Mouse (Mus musculus): ENCODE results near the gene Podxl. TPM values are rescaled to one million over a fixed set of nuclear protein-coding genes. Genes with fewer than 3 reads are reported as not detected.

Gene Podxl
- 8.2 and 8.4 TPM in 2 replicates for polyA plus RNA-seq (2014; fragmentation: Nextera tagmentation; extraction: Ambion mirVana)

DNA sequence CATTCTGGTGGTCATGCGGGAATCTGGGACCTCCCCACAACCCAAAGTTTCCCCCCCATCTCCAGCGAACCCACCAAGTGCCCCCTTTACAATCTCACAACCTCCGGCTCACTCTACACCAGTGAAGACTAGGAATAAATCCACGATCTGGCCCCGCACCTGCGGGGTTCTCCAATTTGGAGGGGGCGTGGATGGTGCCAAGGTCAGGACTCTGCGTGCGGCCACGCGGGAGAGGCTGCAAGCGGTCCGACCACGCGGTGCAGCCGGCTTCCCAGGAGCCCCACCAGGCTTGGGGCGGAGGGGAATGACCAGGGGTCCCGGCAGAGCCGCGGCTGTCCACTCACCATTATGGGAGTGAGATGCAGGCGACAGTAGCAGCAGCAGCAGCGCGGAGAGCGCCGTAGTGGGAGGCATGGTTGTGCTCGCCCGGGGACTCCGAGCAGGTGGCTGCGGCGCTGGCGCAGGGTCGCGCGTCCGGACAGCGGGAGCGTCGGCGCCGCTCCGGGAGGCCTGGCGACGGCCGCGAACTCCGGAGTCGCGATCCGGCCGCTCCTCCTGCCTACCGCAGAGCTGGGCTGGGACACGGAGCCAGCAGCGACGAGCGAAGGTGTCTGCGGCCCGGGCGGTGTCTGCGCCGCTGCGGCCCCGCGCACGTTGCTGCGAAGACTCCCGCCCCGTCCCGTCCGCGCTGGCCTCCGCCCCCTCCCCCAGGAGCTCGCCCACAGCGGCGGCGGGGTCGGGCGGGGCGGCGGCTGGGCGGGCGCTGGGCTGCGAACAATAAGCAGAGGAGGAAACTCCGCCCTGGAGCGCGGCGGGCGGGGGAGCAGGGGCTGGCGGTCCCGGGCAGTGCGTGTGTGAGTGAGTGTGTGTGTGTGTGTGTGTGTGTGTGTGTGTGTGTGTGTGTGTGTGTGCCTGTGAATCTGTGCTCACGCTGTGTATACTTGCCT is at the start of gene Podxl:
Gene Podxl, minus strand, starts transcription at position 747 of the 947 bp plus-strand sequence.
- Histone ChIP-seq H3K27me3 (ENCODE audit: control insufficient read depth, insufficient read depth, low read length) (peaks cover 31% of the 10 kb centered on the region), H3K9me3 (replicated peaks; ENCODE audit: control insufficient read depth, low read length) (no peaks in the 10 kb centered on the region), H3K27ac (replicated peaks; ENCODE audit: low read depth, low read length) (no peak within 1 kb of the TSS), H3K4me2 (ENCODE audit: low read depth, low read length) (peak within 1 kb of the TSS; percentile 79), H3K4me3 (ENCODE audit: low read depth, low read length) (peak within 1 kb of the TSS; percentile 47), H3K4me1 (ENCODE audit: control insufficient read depth, insufficient read depth, low read length) (peaks cover 4% of the 10 kb centered on the region; the same call in 1 of the 2 replicates), H3K36me3 (replicated peaks; ENCODE audit: control insufficient read depth, insufficient read depth, low read depth, low read length) (no peaks in the 10 kb centered on the region), H3K9ac (replicated peaks; ENCODE audit: low read length) (peak within 1 kb of the TSS; percentile 41)
- ATAC-seq (replicated peaks; ENCODE audit: insufficient number of reproducible peaks, low FRiP score, low TSS enrichment, low read depth) (peak; percentile 78), DNase-seq (ENCODE audit: low spot score) (peak; percentile 84)
- WGBS: under 1% methylated on average over 71 of the region's 91 CpGs

DNA sequence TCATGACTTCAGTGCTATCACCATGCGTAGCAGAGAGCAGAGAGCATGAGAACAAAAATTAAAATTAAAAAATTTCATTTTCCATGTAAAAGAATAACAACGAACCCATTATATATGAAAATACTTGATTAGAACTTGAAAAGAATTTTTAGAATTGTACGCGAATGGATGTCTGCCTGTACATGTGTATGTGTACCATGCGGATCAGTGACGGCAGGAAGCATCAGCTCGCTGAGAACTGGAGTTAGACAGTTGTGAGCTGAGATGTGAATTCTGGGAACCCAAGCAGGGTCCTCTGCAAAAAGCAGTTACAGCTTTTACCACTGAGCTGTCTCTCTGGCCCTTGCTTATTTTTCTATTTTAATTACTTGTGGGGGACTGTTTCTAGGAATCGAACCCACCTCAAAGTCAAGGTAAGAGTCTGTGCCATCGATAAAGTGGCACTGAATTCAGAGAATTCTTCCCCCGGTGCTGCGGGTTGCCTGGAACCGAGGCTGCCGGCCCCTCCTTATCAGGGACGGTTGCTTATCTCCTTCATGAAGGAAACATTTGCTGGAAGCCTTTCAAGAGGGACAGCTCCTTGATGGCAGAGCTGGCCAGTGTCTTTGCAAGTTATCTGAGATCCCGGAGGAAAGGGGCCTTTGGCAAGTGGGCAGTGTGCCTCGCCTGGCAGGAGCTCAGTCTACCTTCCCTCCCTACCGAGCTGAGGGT is 48.9 kb upstream of the Podxl start:
- WGBS: 84% methylated on average over 17 of the region's 17 CpGs
- no peak for ATAC-seq (replicated peaks; ENCODE audit: insufficient number of reproducible peaks, low FRiP score, low TSS enrichment, low read depth)

DNA sequence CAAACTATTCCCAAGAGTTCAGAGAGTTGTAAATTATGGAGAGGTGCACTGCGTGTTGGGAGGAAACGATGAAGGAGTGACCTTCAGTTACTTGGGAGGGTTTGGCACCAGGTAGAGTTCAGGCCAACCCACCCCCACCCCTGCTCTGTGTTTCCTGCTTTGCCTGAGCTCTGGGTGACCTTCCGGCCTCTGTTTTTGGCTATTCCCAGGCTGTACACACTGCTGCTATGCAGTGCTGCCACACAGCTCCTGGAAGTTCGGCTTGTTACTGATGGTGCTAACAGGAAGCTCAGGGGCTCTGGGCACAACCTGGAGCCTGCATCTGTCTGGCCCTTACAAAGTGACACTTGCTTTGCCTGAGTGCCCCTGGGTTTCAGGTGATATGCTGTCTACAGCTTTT is 42.6 kb upstream of the Podxl start:
- Histone ChIP-seq H3K4me3 (ENCODE audit: low read depth, low read length) (no peak overlapping the region), H3K36me3 (replicated peaks; ENCODE audit: control insufficient read depth, insufficient read depth, low read depth, low read length) (no peaks in the 10 kb centered on the region), H3K9me3 (replicated peaks; ENCODE audit: control insufficient read depth, low read length) (no peaks in the 10 kb centered on the region), H3K27me3 (ENCODE audit: control insufficient read depth, insufficient read depth, low read length) (no peaks in the 10 kb centered on the region), H3K9ac (replicated peaks; ENCODE audit: low read length) (no peak overlapping the region), H3K4me1 (ENCODE audit: control insufficient read depth, insufficient read depth, low read length) (no peaks in the 10 kb centered on the region), H3K27ac (replicated peaks; ENCODE audit: low read depth, low read length) (no peak overlapping the region), H3K4me2 (ENCODE audit: low read depth, low read length) (no peak overlapping the region)
- ATAC-seq (replicated peaks; ENCODE audit: insufficient number of reproducible peaks, low FRiP score, low TSS enrichment, low read depth) (no peak), DNase-seq (ENCODE audit: low spot score) (no peak)
- WGBS: 67% methylated on average over 4 of the region's 4 CpGs

More for the DNA sequence above, 48.9 kb upstream of the Podxl start:
- Histone ChIP-seq H3K4me3 (ENCODE audit: low read depth, low read length) (no peak overlapping the region), H3K36me3 (replicated peaks; ENCODE audit: control insufficient read depth, insufficient read depth, low read depth, low read length) (no peaks in the 10 kb centered on the region), H3K9me3 (replicated peaks; ENCODE audit: control insufficient read depth, low read length) (no peaks in the 10 kb centered on the region), H3K4me2 (ENCODE audit: low read depth, low read length) (no peak overlapping the region), H3K9ac (replicated peaks; ENCODE audit: low read length) (no peak overlapping the region), H3K27me3 (ENCODE audit: control insufficient read depth, insufficient read depth, low read length) (no peaks in the 10 kb centered on the region), H3K27ac (replicated peaks; ENCODE audit: low read depth, low read length) (no peak overlapping the region), H3K4me1 (ENCODE audit: control insufficient read depth, insufficient read depth, low read length) (no peaks in the 10 kb centered on the region)
- DNase-seq (ENCODE audit: low spot score): no peak

DNA sequence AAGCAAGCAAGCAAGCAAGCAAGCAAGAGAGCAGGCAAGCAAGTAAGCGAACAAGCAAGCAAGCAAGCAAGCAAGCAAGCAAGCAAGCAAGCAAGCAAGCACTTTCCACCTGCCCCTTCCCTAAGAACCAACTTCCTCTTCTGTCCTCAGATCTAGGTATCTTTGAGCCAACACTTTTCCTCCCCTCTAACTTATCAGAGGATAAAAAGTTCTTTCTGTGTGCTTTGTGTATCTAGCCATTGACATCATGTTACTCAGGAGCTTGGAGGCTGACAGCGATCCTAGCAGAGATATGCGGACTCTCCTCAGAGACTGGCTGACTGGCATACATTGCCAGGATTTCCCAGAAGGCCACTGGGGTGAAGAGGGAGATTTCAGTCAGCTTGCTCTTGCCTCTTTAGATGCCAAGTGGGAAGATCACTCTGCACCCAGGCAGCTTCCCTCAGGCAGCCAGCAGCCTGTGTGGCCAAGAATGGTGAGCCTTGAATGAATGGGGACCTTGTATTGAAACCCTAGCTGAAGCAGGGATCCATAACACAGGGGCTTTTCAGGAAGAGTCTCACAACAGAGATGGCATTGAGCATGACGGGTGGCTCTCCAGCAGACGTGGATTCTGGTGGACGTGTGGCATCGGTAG is 41.0 kb upstream of the Podxl start:
- no peak overlapping the region for H3K9ac ChIP-seq (replicated peaks; ENCODE audit: low read length)
- no peak overlapping the region for H3K4me3 ChIP-seq (ENCODE audit: low read depth, low read length)
- no peaks in the 10 kb centered on the region for H3K27me3 ChIP-seq (ENCODE audit: control insufficient read depth, insufficient read depth, low read length)
- H3K36me3 ChIP-seq (replicated peaks; ENCODE audit: control insufficient read depth, insufficient read depth, low read depth, low read length): no peaks in the 10 kb centered on the region
- H3K27ac ChIP-seq (replicated peaks; ENCODE audit: low read depth, low read length): no peak overlapping the region
- H3K9me3 ChIP-seq (replicated peaks; ENCODE audit: control insufficient read depth, low read length): no peaks in the 10 kb centered on the region
- H3K4me1 ChIP-seq (ENCODE audit: control insufficient read depth, insufficient read depth, low read length): no peaks in the 10 kb centered on the region
- no peak overlapping the region for H3K4me2 ChIP-seq (ENCODE audit: low read depth, low read length)
- WGBS: 59% methylated on average over 7 of the region's 7 CpGs
- ATAC-seq (replicated peaks; ENCODE audit: insufficient number of reproducible peaks, low FRiP score, low TSS enrichment, low read depth): no peak
- DNase-seq (ENCODE audit: low spot score): no peak

DNA sequence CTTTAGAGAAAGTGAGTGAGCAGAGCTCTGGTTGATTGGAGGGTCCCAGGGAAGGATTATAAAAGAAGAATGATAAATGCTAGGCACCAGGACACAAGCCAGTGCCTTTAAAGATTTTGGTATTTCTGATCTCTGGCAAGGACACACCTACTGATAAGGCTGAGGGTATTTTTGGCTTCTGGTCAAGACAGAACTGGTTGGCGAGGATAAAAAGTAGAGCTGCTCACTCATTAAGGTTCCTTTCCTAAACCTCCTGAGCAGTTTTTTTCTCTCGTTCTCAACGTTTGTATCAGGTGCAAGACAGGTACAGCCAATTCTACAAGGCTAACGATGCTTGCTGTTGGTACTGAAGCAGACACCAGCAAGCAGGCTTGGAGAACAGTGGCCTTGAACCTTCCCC is 38.7 kb upstream of the Podxl start:
- Histone ChIP-seq H3K9me3 (replicated peaks; ENCODE audit: control insufficient read depth, low read length) (no peaks in the 10 kb centered on the region), H3K9ac (replicated peaks; ENCODE audit: low read length) (no peak overlapping the region), H3K36me3 (replicated peaks; ENCODE audit: control insufficient read depth, insufficient read depth, low read depth, low read length) (no peaks in the 10 kb centered on the region), H3K27ac (replicated peaks; ENCODE audit: low read depth, low read length) (no peak overlapping the region), H3K27me3 (ENCODE audit: control insufficient read depth, insufficient read depth, low read length) (no peaks in the 10 kb centered on the region), H3K4me3 (ENCODE audit: low read depth, low read length) (no peak overlapping the region), H3K4me1 (ENCODE audit: control insufficient read depth, insufficient read depth, low read length) (no peaks in the 10 kb centered on the region), H3K4me2 (ENCODE audit: low read depth, low read length) (no peak overlapping the region)
- no peak for ATAC-seq (replicated peaks; ENCODE audit: insufficient number of reproducible peaks, low FRiP score, low TSS enrichment, low read depth)
- DNase-seq (ENCODE audit: low spot score): no peak
- WGBS: 83% methylated on average over 4 of the region's 4 CpGs

DNA sequence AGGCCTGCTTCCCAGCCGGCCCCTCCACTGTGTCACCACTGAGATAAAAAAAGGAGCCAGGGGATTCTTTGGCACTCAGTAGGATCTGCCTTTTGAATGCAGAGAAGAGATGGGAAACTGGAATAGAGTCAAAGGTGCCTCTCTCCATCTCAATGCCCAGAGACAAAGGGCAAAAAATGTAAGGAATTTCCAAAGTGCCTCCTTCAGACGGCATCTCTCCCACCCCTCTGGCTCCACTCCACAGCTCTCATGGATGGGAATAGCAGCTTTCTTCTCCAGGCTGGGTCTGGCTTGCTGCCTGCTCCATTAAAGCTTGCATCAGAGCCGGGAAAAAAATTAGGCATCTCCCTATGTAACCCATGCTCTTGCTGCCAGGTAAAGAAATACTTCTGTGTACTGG is 37.4 kb upstream of the Podxl start:
- H3K4me3 ChIP-seq (ENCODE audit: low read depth, low read length): no peak overlapping the region
- no peak overlapping the region for H3K27ac ChIP-seq (replicated peaks; ENCODE audit: low read depth, low read length)
- 19% methylated on average over 3 of the region's 3 CpGs for WGBS
- H3K27me3 ChIP-seq (ENCODE audit: control insufficient read depth, insufficient read depth, low read length): no peaks in the 10 kb centered on the region
- no peaks in the 10 kb centered on the region for H3K9me3 ChIP-seq (replicated peaks; ENCODE audit: control insufficient read depth, low read length)
- H3K36me3 ChIP-seq (replicated peaks; ENCODE audit: control insufficient read depth, insufficient read depth, low read depth, low read length): no peaks in the 10 kb centered on the region
- H3K4me2 ChIP-seq (ENCODE audit: low read depth, low read length): no peak overlapping the region
- ATAC-seq (replicated peaks; ENCODE audit: insufficient number of reproducible peaks, low FRiP score, low TSS enrichment, low read depth) (no peak), DNase-seq (ENCODE audit: low spot score) (no peak)
- no peak overlapping the region for H3K9ac ChIP-seq (replicated peaks; ENCODE audit: low read length)
- H3K4me1 ChIP-seq (ENCODE audit: control insufficient read depth, insufficient read depth, low read length): 0 out of 2 replicates have a peak, but pooled peaks cover 3% of the 10 kb centered on the region

DNA sequence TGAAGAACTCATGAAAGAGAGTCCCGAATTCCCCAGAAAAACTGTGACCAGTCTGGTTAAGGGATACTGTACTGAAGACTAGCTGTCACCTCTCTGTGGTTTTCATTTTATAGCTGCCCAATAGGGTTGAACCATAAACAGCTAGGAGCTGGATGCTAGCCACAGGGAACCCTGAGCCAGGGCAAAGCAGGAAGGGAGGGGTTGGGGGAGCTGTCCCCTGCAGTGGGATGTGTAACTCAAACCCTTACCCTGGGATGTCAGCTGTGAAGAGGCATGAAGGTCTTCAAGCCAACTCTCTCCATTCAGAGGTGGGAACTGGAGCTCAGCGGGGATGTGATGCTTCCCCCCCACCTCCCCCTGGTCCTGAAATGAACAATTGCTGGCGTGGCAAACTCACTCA is 36.1 kb upstream of the Podxl start:
- no peaks in the 10 kb centered on the region for H3K9me3 ChIP-seq (replicated peaks; ENCODE audit: control insufficient read depth, low read length)
- DNase-seq (ENCODE audit: low spot score) (no peak), ATAC-seq (replicated peaks; ENCODE audit: insufficient number of reproducible peaks, low FRiP score, low TSS enrichment, low read depth) (no peak)
- no peak overlapping the region for H3K4me2 ChIP-seq (ENCODE audit: low read depth, low read length)
- H3K27ac ChIP-seq (replicated peaks; ENCODE audit: low read depth, low read length): no peak overlapping the region
- 0 out of 2 replicates have a peak, but pooled peaks cover 3% of the 10 kb centered on the region for H3K4me1 ChIP-seq (ENCODE audit: control insufficient read depth, insufficient read depth, low read length)
- 45% methylated on average over 3 of the region's 3 CpGs for WGBS
- H3K4me3 ChIP-seq (ENCODE audit: low read depth, low read length): no peak overlapping the region
- H3K36me3 ChIP-seq (replicated peaks; ENCODE audit: control insufficient read depth, insufficient read depth, low read depth, low read length): no peaks in the 10 kb centered on the region
- no peak overlapping the region for H3K9ac ChIP-seq (replicated peaks; ENCODE audit: low read length)
- no peaks in the 10 kb centered on the region for H3K27me3 ChIP-seq (ENCODE audit: control insufficient read depth, insufficient read depth, low read length)

Measured in embryonic facial prominence, embryonic 11.5 days (tissue).